Comparison of ENCODE assay signal across 15 mouse cellular contexts in genomic region chr14:46790723-46791122, GRCm38 (mm10).
"Had no signal": no experiment of that assay in that cellular context is flagged by ENCODE, and none has a peak within 500 bp of the region (broad histone marks: within the 10 kb centered on the region; RNA-seq: fewer than 3 reads in every experiment).

No protein-coding gene starts in this region.

- H3K27ac ChIP-seq: liver, embryonic 15.5 days; lung, embryonic 15.5 days; macrophage; midbrain, embryonic 13.5 days; midbrain, embryonic 15.5 days; neural tube, embryonic 13.5 days; neural tube, embryonic 15.5 days; stomach, embryonic 15.5 days; stomach, postnatal 0 days had no signal

- DNase-seq: lung, adult 2 months; lung, postnatal 14 days; right cerebral cortex, adult 18-20 months; right cerebral cortex, postnatal 25 days had no signal

- H3K36me3 ChIP-seq: liver, embryonic 15.5 days; lung, embryonic 15.5 days; midbrain, embryonic 13.5 days; midbrain, embryonic 15.5 days; neural tube, embryonic 13.5 days; neural tube, embryonic 15.5 days; stomach, embryonic 15.5 days had no signal

- H3K27me3 ChIP-seq: liver, embryonic 15.5 days; lung, embryonic 15.5 days; megakaryocyte, embryonic 14.5 days; midbrain, embryonic 13.5 days; midbrain, embryonic 15.5 days; neural tube, embryonic 13.5 days; neural tube, embryonic 15.5 days; stomach, embryonic 15.5 days had no signal

- H3K4me2 ChIP-seq: liver, embryonic 15.5 days; lung, embryonic 15.5 days; midbrain, embryonic 11.5 days; midbrain, embryonic 13.5 days; midbrain, embryonic 15.5 days; neural tube, embryonic 13.5 days; neural tube, embryonic 15.5 days; stomach, embryonic 15.5 days had no signal

- H3K4me3 ChIP-seq: liver, embryonic 15.5 days; lung, embryonic 15.5 days; megakaryocyte, embryonic 14.5 days; midbrain, embryonic 13.5 days; midbrain, embryonic 15.5 days; neural tube, embryonic 13.5 days; neural tube, embryonic 15.5 days; stomach, embryonic 15.5 days had no signal
